Mouse (Mus musculus): Measurements from ENCODE around the gene Uri1.

DNA sequence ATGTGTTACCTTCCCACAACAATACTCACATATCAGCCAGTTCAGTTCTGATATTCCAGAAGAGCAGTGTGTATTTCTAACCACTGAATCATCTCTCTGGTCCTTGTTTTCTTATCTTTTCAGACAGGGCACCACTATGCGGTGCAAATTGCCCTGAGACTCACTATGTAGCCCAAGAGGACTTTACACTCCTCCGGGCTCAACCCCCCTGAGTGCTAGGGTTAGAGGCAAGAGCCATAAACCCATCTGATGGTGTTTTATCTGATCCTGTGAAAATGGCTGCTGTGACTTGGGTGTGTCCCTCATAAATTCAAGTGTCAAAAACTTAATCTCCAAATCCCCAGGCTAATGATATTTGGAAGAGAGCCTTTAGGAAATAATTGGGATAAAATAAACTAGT lies 6.6 kb upstream of the Uri1 start:
- TF ChIP-seq CTCF (conservative IDR thresholded peaks at IDR 0.05; ENCODE audit: insufficient read depth, insufficient read length, low read depth, low read length) (no peak), POLR2A (IDR thresholded peaks at IDR 0.05; ENCODE audit: low read depth, low read length) (no peak)

Measured in kidney, adult 2 months (tissue).